Mouse (Mus musculus): ENCODE data around the gene Inhbc.

GRCm38 (mm10) chr10:127380251-127380691 lies 10.0 kb upstream of the Inhbc start, which contains the start of gene R3hdm2:
- peak; percentile 77 for TF ChIP-seq POLR2A (IDR thresholded peaks at IDR 0.05; ENCODE audit: insufficient read depth, low read depth, low read length)
- TF ChIP-seq CTCF (IDR thresholded peaks at IDR 0.05; ENCODE audit: insufficient read depth, low read depth, low read length): no peak
